ENCODE assay signal across 1 mouse cellular context in the genomic region with DNA sequence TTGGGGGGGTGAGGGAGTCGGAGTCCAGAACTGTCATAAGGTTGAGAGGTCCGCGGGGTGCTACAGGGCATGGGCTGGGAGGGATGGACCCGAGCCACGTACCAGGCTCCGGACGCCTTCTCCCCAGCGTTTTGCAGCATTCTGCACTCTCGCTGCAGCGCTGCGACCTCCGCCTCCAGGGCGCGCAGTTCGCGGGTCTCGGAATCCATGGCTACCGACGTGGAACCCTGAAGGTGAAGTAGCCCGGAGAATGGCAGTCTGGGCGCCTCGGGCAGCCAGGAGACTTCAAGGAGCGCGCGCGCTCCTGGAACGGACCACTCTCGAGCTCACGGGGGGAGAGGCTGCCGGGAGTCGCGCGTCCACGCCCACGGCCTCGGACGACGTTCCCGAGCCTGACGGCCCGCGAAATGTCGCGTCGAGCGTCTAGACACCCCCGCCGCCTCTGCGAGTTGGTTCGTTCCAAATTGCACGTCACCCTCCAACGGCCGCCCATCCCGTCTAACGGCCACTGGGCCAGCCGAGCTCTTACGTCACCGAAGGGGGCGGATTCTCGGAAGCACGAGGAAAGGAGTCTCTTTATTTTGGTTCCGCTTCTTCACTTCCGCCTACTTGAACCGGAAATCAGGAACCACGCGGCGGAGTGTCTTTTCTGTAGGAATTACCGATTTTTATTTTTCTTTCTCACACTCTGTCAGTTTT.
TF ChIP-seq lines count a peak whose summit lies in the region.

Gene Cenpp, minus strand, starts transcription at position 305 of the 699 bp plus-strand sequence.
Gene Nol8, plus strand, starts transcription at position 598 of the 699 bp plus-strand sequence.

TF ChIP-seq in CH12.LX, 34 proteins besides CTCF, POLR2A, EP300 and RAD21 (continued from another document):
- peak; percentile 41 for TF ChIP-seq ETS1 (conservative IDR thresholded peaks at IDR 0.05; ENCODE audit: low read depth, low read length)
- peak; percentile 69 for TF ChIP-seq MEF2A (IDR thresholded peaks at IDR 0.05; ENCODE audit: borderline replicate concordance, low read depth, low read length)
- no peak for TF ChIP-seq JUND (conservative IDR thresholded peaks at IDR 0.05; ENCODE audit: low read depth, low read length)
- TF ChIP-seq TBP (conservative IDR thresholded peaks at IDR 0.05; ENCODE audit: low read depth, low read length), result no peak
- 0 out of 2 replicates have a peak, but pooled peaks have one; percentile 41 for TF ChIP-seq CHD2 (IDR thresholded peaks at IDR 0.05; ENCODE audit: low read length)
- peak; percentile 99 for TF ChIP-seq CHD1 (IDR thresholded peaks at IDR 0.05; ENCODE audit: low read depth, low read length)
- TF ChIP-seq ZC3H11A (IDR thresholded peaks at IDR 0.05; ENCODE audit: low read depth, low read length), result no peak
- peak; percentile 99; the same call in 1 of the 2 replicates for TF ChIP-seq MYC (IDR thresholded peaks at IDR 0.05; ENCODE audit: low read depth, low read length)
- TF ChIP-seq PAX5 (IDR thresholded peaks at IDR 0.05; ENCODE audit: low read length), result no peak
- peak; percentile 89 for TF ChIP-seq ZMIZ1 (IDR thresholded peaks at IDR 0.05; ENCODE audit: low read depth, low read length)
- TF ChIP-seq GABPA (IDR thresholded peaks at IDR 0.05; ENCODE audit: insufficient replicate concordance, low read depth, low read length), result no peak
- peak; percentile 88 for TF ChIP-seq HCFC1 (IDR thresholded peaks at IDR 0.05; ENCODE audit: low read depth, low read length)
- TF ChIP-seq USF1 (IDR thresholded peaks at IDR 0.05; ENCODE audit: low read depth, low read length), result no peak
- TF ChIP-seq MAX (IDR thresholded peaks at IDR 0.05; ENCODE audit: low read length), result peak; percentile 96; the same call in 1 of the 2 replicates
- TF ChIP-seq SMC3 (IDR thresholded peaks at IDR 0.05; ENCODE audit: low read depth, low read length), result no peak
- TF ChIP-seq SIN3A (IDR thresholded peaks at IDR 0.05; ENCODE audit: low read length), result peak; percentile 100
- no peak for TF ChIP-seq MAFK (IDR thresholded peaks at IDR 0.05; ENCODE audit: insufficient replicate concordance, low read length)
- TF ChIP-seq RCOR1 (conservative IDR thresholded peaks at IDR 0.05; ENCODE audit: low read depth, low read length), result peak; percentile 83; the same call in 1 of the 2 replicates
- no peak for TF ChIP-seq POLR2AphosphoS2 (IDR thresholded peaks at IDR 0.05; ENCODE audit: low read depth, low read length)
- TF ChIP-seq JUN (IDR thresholded peaks at IDR 0.05; ENCODE audit: insufficient read depth, low read depth, low read length), result 0 out of 2 replicates have a peak, but pooled peaks have one; percentile 26
- 0 out of 2 replicates have a peak, but pooled peaks have one; percentile 12 for TF ChIP-seq ZNF384 (IDR thresholded peaks at IDR 0.05; ENCODE audit: low read depth, low read length)
- TF ChIP-seq E2F4 (IDR thresholded peaks at IDR 0.05; ENCODE audit: insufficient replicate concordance, low read depth, low read length), result peak; percentile 93
- peak; percentile 60; the same call in 1 of the 2 replicates for TF ChIP-seq UBTF (IDR thresholded peaks at IDR 0.05; ENCODE audit: low read depth, low read length)
- TF ChIP-seq KAT2A (IDR thresholded peaks at IDR 0.05; ENCODE audit: insufficient replicate concordance, low read length), result peak; percentile 78; the same call in 1 of the 2 replicates
- TF ChIP-seq NELFE (IDR thresholded peaks at IDR 0.05; ENCODE audit: low read depth, low read length), result peak; percentile 93
- peak; percentile 64 for TF ChIP-seq NRF1 (IDR thresholded peaks at IDR 0.05; ENCODE audit: low read depth, low read length)
- peak; percentile 83 for TF ChIP-seq TCF12 (IDR thresholded peaks at IDR 0.05; ENCODE audit: low read depth, low read length)
